Mouse (Mus musculus) midbrain, postnatal 0 days (tissue): ENCODE measurements at regions not wholly inside any gene's neighbourhood (a gene's known extent, or its start where the extent isn't known, plus 50 kb on each side); places are given as distances from the start of the nearest gene placed in this dataset.

Experiments used
- ATAC-seq: fragments of 200-750 bp; cut with Nextera tagmentation; 2 replicates; pipeline ENCODE4 v1.8.0; 2017; ENCODE audit warnings: moderate number of reproducible peaks, mild to moderate bottlenecking, moderate TSS enrichment, moderate library complexity; ENCODE audit not compliant: low FRiP score
- DNase-seq: peaks from one replicate; pipeline ENCODE4 v3.0.0-alpha.2; 2015; ENCODE audit warnings: low spot score
- H3K27ac ChIP-seq: fragments of 300-500 bp; sonication (generic); 2 replicates; pipeline ENCODE4 v1.5.1; 2014; ENCODE audit warnings: low read depth, mild to moderate bottlenecking, low read length, mixed read lengths
- H3K27me3 ChIP-seq: fragments of 300-500 bp; sonication (generic); 2 replicates; pipeline ENCODE4 v1.6.1; 2014; ENCODE audit warnings: low read length, control low read depth, mixed read lengths; ENCODE audit not compliant: insufficient read depth
- H3K36me3 ChIP-seq: fragments of 300-500 bp; sonication (generic); 2 replicates; pipeline ENCODE4 v1.6.1; 2014; ENCODE audit warnings: low read length, control low read depth, mixed read lengths; ENCODE audit not compliant: insufficient read depth
- H3K4me1 ChIP-seq: fragments of 300-500 bp; sonication (generic); 2 replicates; pipeline ENCODE4 v1.6.1; 2014; ENCODE audit warnings: mild to moderate bottlenecking, control low read depth, antibody characterized with exemption, low read length, mixed read lengths; ENCODE audit not compliant: insufficient read depth
- H3K4me2 ChIP-seq: fragments of 300-500 bp; sonication (generic); 2 replicates; pipeline ENCODE4 v1.6.1; 2014; ENCODE audit warnings: low read depth, mild to moderate bottlenecking, low read length, mixed read lengths; ENCODE audit not compliant: poor library complexity, severe bottlenecking
- H3K4me3 ChIP-seq: fragments of 300-500 bp; sonication (generic); 2 replicates; pipeline ENCODE4 v1.5.1; 2014; ENCODE audit warnings: low read depth, mild to moderate bottlenecking, low read length, moderate library complexity
- H3K9ac ChIP-seq: fragments of 300-500 bp; sonication (generic); replicated peaks from 2 replicates; pipeline ENCODE4 v1.6.1; 2014; ENCODE audit warnings: mild to moderate bottlenecking, low read length, moderate library complexity, mixed read lengths; ENCODE audit not compliant: poor library complexity, severe bottlenecking
- H3K9me3 ChIP-seq: fragments of 300-500 bp; sonication (generic); 2 replicates; pipeline ENCODE4 v1.6.1; 2016; ENCODE audit warnings: low read length, control low read depth
- CTCF ChIP-seq: IDR thresholded peaks from 2 replicates; pipeline ENCODE4 v1.5.1; 2016; ENCODE audit warnings: antibody characterized with exemption, mild to moderate bottlenecking
- WGBS: fragments of 180-500 bp; shearing (Covaris S2); extraction: QIAGEN DNeasy Blood & Tissue Kit; methylation state at CpG from one replicate; pipeline ENCODE4 v1.1.7; 2014; 5-methylcytosine and 5-hydroxymethylcytosine counted together

DNA sequence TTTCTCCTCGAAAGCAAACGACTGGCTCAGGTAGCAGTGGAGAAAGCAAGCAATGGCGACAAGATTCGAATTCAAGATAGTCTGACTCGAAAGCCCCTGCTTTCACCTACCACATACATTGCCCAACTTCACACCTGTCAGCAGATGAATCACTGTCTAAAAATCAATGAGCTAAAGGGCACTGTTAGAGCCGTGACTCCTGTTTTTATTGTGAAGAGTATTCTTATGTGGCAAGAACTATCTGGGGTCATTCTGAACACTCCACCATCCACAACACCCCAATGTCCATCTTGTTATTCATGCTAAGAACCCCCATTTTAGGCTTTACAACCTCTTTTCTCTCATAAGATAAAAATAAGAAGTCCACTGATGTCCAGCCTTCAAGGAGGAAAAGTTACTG lies 144.1 kb downstream of the Barhl2 start:
- ATAC-seq (no peak), DNase-seq (no peak)
- Histone ChIP-seq H3K4me1 (no peaks in the 10 kb centered on the region), H3K4me2 (no peak overlapping the region), H3K9me3 (no peaks in the 10 kb centered on the region), H3K27ac (no peak overlapping the region), H3K27me3 (no peaks in the 10 kb centered on the region; the same call in 1 of the 2 replicates), H3K36me3 (no peaks in the 10 kb centered on the region), H3K9ac (no peak overlapping the region), H3K4me3 (no peak overlapping the region)
- 85% methylated on average over 6 of the region's 6 CpGs for WGBS
- TF ChIP-seq CTCF, result no peak

DNA sequence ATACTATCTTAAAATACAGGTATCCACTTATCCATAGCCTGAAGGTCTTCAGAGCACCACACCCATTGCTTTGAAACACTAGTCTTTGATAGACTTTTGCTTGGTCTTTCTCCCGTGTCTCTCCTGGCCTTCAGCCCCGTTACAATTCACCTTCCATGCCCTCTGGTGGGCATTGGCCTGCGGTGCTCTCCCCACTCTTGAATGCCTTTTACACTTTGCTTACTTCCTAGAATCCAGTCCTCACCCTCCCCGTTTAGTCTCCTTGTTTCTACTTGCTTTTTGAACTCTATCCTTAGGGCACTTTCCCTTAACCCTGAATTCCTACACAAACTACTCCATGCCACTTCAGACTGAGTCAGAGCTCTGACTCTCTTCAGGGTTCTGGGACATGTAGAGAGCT lies 156.6 kb downstream of the Barhl2 start:
- Histone ChIP-seq H3K27ac (no peak overlapping the region), H3K9ac (no peak overlapping the region), H3K4me3 (no peak overlapping the region), H3K4me1 (no peaks in the 10 kb centered on the region), H3K9me3 (no peaks in the 10 kb centered on the region), H3K27me3 (no peaks in the 10 kb centered on the region), H3K36me3 (no peaks in the 10 kb centered on the region), H3K4me2 (no peak overlapping the region)
- peak; percentile 35 for TF ChIP-seq CTCF
- ATAC-seq (no peak), DNase-seq (no peak)
- 62% methylated on average over 4 of the region's 4 CpGs for WGBS

GRCm38 (mm10) chr5:106296721-106297120 lies 161.2 kb downstream of the Barhl2 start:
- no peaks in the 10 kb centered on the region for H3K36me3 ChIP-seq
- ATAC-seq (no peak), DNase-seq (no peak)
- H3K4me1 ChIP-seq, result no peaks in the 10 kb centered on the region
- H3K27ac ChIP-seq, result no peak overlapping the region
- TF ChIP-seq CTCF, result no peak
- no peak overlapping the region for H3K4me3 ChIP-seq
- peaks cover 3% of the 10 kb centered on the region; the same call in 1 of the 2 replicates for H3K27me3 ChIP-seq
- no peak overlapping the region for H3K9ac ChIP-seq
- WGBS, result 44% methylated on average over 6 of the region's 6 CpGs
- H3K4me2 ChIP-seq, result no peak overlapping the region
- no peaks in the 10 kb centered on the region for H3K9me3 ChIP-seq

GRCm38 (mm10) chr5:106295993-106296392 lies 162.0 kb downstream of the Barhl2 start:
- 33% methylated on average over 2 of the region's 2 CpGs for WGBS
- Histone ChIP-seq H3K27ac (no peak overlapping the region), H3K9ac (no peak overlapping the region), H3K9me3 (no peaks in the 10 kb centered on the region), H3K4me2 (no peak overlapping the region), H3K4me3 (no peak overlapping the region), H3K4me1 (no peaks in the 10 kb centered on the region), H3K27me3 (peaks cover 3% of the 10 kb centered on the region; the same call in 1 of the 2 replicates), H3K36me3 (no peaks in the 10 kb centered on the region)
- DNase-seq (no peak), ATAC-seq (no peak)
- no peak for TF ChIP-seq CTCF

DNA sequence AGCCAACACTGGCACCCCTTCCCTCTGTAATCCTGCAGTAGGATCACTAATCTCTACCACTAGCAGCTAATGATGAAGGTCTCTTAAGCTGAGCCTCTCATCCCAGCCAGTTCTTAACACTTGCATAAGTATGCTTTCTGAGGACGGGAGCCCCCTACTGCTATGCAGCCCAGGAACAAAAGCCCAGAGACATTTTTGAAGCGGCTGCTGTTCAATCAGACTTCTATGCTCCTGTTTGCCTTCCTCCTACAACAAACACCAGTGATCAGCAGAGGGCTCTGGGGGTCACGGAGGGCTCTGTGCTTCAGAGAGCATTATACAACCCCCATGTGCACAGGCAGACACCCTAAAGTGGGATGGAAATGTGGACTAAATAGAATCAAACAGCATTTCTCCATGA lies 162.4 kb downstream of the Barhl2 start:
- Histone ChIP-seq H3K9ac (no peak overlapping the region), H3K4me3 (no peak overlapping the region), H3K4me2 (no peak overlapping the region), H3K36me3 (no peaks in the 10 kb centered on the region), H3K27me3 (peaks cover 3% of the 10 kb centered on the region; the same call in 1 of the 2 replicates), H3K9me3 (no peaks in the 10 kb centered on the region), H3K4me1 (no peaks in the 10 kb centered on the region), H3K27ac (no peak overlapping the region)
- ATAC-seq (no peak), DNase-seq (no peak)
- TF ChIP-seq CTCF, result peak; percentile 4; the same call in 1 of the 2 replicates
- 6% methylated on average over 3 of the region's 3 CpGs for WGBS

GRCm38 (mm10) chr5:106292387-106293229 lies 165.4 kb downstream of the Barhl2 start:
- ATAC-seq, result no peak
- H3K4me1 ChIP-seq, result no peaks in the 10 kb centered on the region
- H3K4me3 ChIP-seq, result no peak overlapping the region
- H3K36me3 ChIP-seq, result no peaks in the 10 kb centered on the region
- H3K9ac ChIP-seq, result no peak overlapping the region
- 79% methylated on average over 16 of the region's 16 CpGs for WGBS
- DNase-seq, result no peak
- TF ChIP-seq CTCF, result no peak
- H3K4me2 ChIP-seq, result no peak overlapping the region
- H3K27me3 ChIP-seq, result peaks cover 3% of the 10 kb centered on the region; the same call in 1 of the 2 replicates
- H3K27ac ChIP-seq, result no peak overlapping the region
- no peaks in the 10 kb centered on the region for H3K9me3 ChIP-seq
